Mouse (Mus musculus): ENCODE results near the gene Dcp1b. TPM values are rescaled to one million over a fixed set of nuclear protein-coding genes. Genes with fewer than 3 reads are reported as not detected.

The Dcp1b gene
- polyA plus RNA-seq, 1 experiment from 2014 or later, result 11.5 TPM

DNA sequence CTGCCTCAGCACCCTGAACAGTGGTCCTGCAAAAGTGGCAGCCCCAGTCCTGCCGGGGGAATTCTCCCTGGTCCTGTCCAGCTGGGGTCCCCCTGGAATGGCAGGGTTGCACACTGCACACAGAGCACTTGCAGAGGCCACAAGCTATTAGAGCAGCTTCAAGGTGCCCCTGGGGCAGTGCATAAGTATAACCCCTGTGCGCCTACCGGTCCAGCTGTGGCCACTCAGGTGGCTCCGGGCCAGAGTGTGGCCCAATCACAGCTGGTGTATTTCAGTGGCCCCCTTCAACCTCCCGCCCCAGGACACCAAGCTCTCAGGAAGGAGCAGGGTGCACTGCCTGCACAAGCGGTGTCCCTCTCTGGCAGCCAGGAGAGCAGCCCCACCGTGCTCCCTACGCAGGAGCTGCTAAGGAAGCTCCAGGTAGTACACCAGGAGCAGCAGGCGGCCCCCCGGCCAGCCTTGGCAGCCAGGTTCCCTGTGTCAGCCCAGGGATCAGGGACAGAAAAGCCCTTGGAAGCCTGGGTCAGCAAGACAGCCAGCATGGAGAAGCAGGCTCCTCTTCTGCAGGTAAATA is 40.1 kb downstream of the Dcp1b start:
- no peak overlapping the region for H3K9ac ChIP-seq (replicated peaks; ENCODE audit: low read depth, low read length)
- no peak for ATAC-seq (ENCODE audit: insufficient number of reproducible peaks, insufficient read depth, low FRiP score, low read depth)
- H3K4me1 ChIP-seq (ENCODE audit: control insufficient read depth, insufficient read depth, low read length), result no peaks in the 10 kb centered on the region
- no peak overlapping the region for H3K4me3 ChIP-seq (ENCODE audit: low read depth, low read length)
- no peak overlapping the region for H3K4me2 ChIP-seq (replicated peaks; ENCODE audit: low read depth, low read length)
- no peaks in the 10 kb centered on the region for H3K27me3 ChIP-seq (ENCODE audit: control insufficient read depth, insufficient read depth, low read length)
- no peak overlapping the region for H3K27ac ChIP-seq (ENCODE audit: low read length)
- no peaks in the 10 kb centered on the region for H3K9me3 ChIP-seq (ENCODE audit: control insufficient read depth, low read depth, low read length)
- WGBS, result 79% methylated on average over 10 of the region's 10 CpGs
- 0 out of 2 replicates have a peak, but pooled peaks cover 5% of the 10 kb centered on the region for H3K36me3 ChIP-seq (ENCODE audit: control insufficient read depth, insufficient read depth, low read length)

DNA sequence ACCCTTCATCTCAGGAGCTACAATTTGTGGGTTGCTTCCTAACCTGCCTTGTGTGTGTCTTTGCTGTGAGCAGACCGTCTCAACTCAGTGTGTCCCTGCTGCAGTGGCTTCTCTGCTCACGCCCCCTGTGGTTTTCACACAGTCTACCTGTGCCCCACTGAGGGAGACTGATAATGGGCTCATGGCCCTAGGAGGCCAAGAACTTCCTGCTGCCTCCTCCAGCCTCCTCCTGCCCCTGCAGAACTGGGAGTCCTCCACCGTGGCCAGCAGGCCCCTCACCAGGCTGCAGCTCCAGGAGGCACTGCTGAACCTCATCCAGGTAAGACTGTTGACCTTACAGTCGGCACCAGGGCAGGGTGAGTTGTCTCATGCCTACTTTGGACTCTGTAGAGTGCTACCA is 42.6 kb downstream of the Dcp1b start:
- H3K4me3 ChIP-seq (ENCODE audit: low read depth, low read length), result no peak overlapping the region
- H3K9me3 ChIP-seq (ENCODE audit: control insufficient read depth, low read depth, low read length), result no peaks in the 10 kb centered on the region
- H3K27me3 ChIP-seq (ENCODE audit: control insufficient read depth, insufficient read depth, low read length), result no peaks in the 10 kb centered on the region
- no peaks in the 10 kb centered on the region for H3K4me1 ChIP-seq (ENCODE audit: control insufficient read depth, insufficient read depth, low read length)
- H3K27ac ChIP-seq (ENCODE audit: low read length), result no peak overlapping the region
- 61% methylated on average over 4 of the region's 4 CpGs for WGBS
- no peak overlapping the region for H3K9ac ChIP-seq (replicated peaks; ENCODE audit: low read depth, low read length)
- H3K4me2 ChIP-seq (replicated peaks; ENCODE audit: low read depth, low read length), result no peak overlapping the region
- peaks cover 5% of the 10 kb centered on the region; the same call in 1 of the 2 replicates for H3K36me3 ChIP-seq (ENCODE audit: control insufficient read depth, insufficient read depth, low read length)
- no peak for ATAC-seq (ENCODE audit: insufficient number of reproducible peaks, insufficient read depth, low FRiP score, low read depth)

DNA sequence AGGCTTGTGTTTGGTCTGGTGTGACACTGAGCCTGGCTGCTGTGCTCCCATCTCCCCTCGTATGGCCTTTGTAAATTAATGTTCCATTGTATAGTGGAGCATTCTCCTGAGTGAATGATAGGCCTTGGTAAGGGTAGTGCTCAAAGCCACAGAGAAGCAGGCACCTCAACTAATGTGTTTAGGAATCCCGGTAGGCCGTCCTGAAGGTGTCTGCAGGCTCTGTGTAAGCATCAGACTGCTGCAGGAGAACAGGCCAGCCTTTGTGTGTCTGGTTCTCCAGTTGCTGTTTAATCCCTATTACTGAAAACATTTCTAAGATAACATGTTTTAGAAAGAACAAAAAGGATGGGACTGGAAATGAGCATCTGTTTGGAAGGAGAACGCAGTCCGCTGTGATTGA is 43.5 kb downstream of the Dcp1b start:
- Histone ChIP-seq H3K9ac (replicated peaks; ENCODE audit: low read depth, low read length) (no peak overlapping the region), H3K9me3 (ENCODE audit: control insufficient read depth, low read depth, low read length) (no peaks in the 10 kb centered on the region), H3K4me1 (ENCODE audit: control insufficient read depth, insufficient read depth, low read length) (no peaks in the 10 kb centered on the region), H3K36me3 (ENCODE audit: control insufficient read depth, insufficient read depth, low read length) (peaks cover 5% of the 10 kb centered on the region; the same call in 1 of the 2 replicates), H3K4me2 (replicated peaks; ENCODE audit: low read depth, low read length) (no peak overlapping the region), H3K27me3 (ENCODE audit: control insufficient read depth, insufficient read depth, low read length) (no peaks in the 10 kb centered on the region), H3K4me3 (ENCODE audit: low read depth, low read length) (no peak overlapping the region), H3K27ac (ENCODE audit: low read length) (no peak overlapping the region)
- whole genome bisulfite sequencing, result 82% methylated on average over 5 of the region's 5 CpGs
- no peak for ATAC-seq (ENCODE audit: insufficient number of reproducible peaks, insufficient read depth, low FRiP score, low read depth)

DNA sequence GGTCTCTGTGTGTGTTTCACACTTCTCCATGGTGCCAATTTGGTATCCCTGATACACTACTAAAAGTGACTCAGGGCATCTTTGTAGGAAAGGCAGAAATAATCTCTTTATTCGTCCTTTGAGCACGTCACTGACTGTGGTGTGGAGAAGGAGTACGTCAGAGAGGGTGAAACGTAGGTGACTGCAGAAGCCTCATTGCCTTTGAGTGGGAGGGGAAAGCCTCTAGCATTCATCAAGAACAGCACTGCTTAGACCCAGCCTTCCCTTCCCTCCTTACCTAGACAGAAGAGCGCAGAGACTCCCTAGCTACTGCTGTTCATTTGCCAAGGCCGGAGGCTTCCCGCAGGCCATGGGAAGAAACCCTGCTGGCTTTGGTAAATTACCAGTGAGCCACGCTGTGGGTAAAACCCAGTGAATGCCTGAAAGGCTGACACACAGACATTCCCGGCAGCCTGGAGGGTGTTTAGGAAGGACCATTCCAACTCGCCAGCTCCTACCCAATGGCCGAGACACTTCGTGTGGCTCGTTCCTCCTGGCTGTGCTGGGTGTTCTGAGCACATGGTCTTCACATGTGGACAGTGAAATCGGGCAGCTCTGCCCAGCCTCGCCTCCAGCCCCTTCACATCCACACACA is 44.3 kb downstream of the Dcp1b start:
- ATAC-seq (ENCODE audit: insufficient number of reproducible peaks, insufficient read depth, low FRiP score, low read depth), result no peak
- Histone ChIP-seq H3K9me3 (ENCODE audit: control insufficient read depth, low read depth, low read length) (no peaks in the 10 kb centered on the region), H3K9ac (replicated peaks; ENCODE audit: low read depth, low read length) (no peak overlapping the region), H3K4me2 (replicated peaks; ENCODE audit: low read depth, low read length) (no peak overlapping the region), H3K4me1 (ENCODE audit: control insufficient read depth, insufficient read depth, low read length) (no peaks in the 10 kb centered on the region), H3K4me3 (ENCODE audit: low read depth, low read length) (no peak overlapping the region), H3K36me3 (ENCODE audit: control insufficient read depth, insufficient read depth, low read length) (peaks cover 2% of the 10 kb centered on the region; the same call in 1 of the 2 replicates), H3K27ac (ENCODE audit: low read length) (no peak overlapping the region), H3K27me3 (ENCODE audit: control insufficient read depth, insufficient read depth, low read length) (no peaks in the 10 kb centered on the region)
- WGBS, result 84% methylated on average over 15 of the region's 15 CpGs

DNA sequence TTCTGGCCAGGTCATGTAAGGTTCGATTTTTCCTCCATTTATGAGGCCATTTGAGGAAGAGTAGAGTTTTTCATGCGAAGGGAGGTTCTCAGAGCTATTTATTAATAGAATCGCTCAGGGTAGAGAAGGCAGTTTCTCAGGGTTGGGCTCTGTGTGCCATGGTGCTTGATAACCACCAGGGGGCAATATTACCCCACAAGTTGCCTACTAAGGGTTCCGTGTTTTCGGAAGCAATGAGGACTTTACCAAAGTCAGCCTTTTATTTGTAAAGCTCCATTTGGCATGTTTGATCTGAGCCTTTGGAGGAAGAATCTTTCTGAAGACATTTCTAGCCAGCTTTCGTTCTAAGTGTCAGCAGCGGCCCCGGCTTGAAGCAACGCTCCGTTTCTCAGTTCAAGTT is 45.2 kb downstream of the Dcp1b start:
- Histone ChIP-seq H3K36me3 (ENCODE audit: control insufficient read depth, insufficient read depth, low read length) (no peaks in the 10 kb centered on the region; the same call in 1 of the 2 replicates), H3K4me3 (ENCODE audit: low read depth, low read length) (no peak overlapping the region), H3K9ac (replicated peaks; ENCODE audit: low read depth, low read length) (no peak overlapping the region), H3K27me3 (ENCODE audit: control insufficient read depth, insufficient read depth, low read length) (no peaks in the 10 kb centered on the region), H3K9me3 (ENCODE audit: control insufficient read depth, low read depth, low read length) (no peaks in the 10 kb centered on the region), H3K4me2 (replicated peaks; ENCODE audit: low read depth, low read length) (no peak overlapping the region), H3K4me1 (ENCODE audit: control insufficient read depth, insufficient read depth, low read length) (no peaks in the 10 kb centered on the region), H3K27ac (ENCODE audit: low read length) (no peak overlapping the region)
- 52% methylated on average over 10 of the region's 10 CpGs for WGBS
- ATAC-seq (ENCODE audit: insufficient number of reproducible peaks, insufficient read depth, low FRiP score, low read depth), result peak; percentile 61; the same call in 1 of the 2 replicates

DNA sequence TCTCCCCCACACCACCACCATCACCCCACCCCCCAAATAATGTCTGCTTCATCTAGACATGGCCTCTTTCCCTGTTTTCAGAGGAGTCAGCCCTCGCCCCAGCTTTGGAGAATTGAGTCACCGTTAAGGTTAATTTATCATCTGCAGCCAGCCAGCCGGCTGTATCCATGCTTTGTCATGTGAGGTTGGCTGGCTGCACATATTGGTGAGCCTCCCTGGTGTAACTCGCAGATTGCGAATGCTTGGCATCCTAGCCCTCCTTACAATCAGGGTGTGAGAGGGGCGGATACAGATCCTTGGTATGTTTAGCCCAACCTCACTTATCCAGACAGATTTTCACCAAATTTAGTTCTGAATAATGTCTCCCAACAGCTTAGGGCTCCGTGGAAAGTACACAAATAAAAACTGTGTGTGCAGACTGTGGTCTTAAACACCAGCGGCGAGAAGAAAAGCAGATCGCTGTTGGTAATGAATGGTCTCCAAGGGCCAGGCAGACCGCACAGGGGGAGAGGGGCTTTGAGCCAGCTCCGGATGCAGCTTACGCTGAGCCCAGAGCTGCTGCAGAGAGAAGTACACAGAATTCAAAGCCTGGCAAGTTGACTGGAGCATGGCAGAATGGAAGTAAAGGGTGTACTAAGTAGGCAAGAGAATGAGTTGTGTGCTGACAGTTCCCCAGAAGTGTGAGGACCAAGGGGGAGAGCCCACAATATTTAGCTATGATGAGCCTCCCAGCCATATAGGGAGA is 49.6 kb downstream of the Dcp1b start:
- no peak for ATAC-seq (ENCODE audit: insufficient number of reproducible peaks, insufficient read depth, low FRiP score, low read depth)
- Histone ChIP-seq H3K9ac (replicated peaks; ENCODE audit: low read depth, low read length) (no peak overlapping the region), H3K27me3 (ENCODE audit: control insufficient read depth, insufficient read depth, low read length) (no peaks in the 10 kb centered on the region), H3K36me3 (ENCODE audit: control insufficient read depth, insufficient read depth, low read length) (no peaks in the 10 kb centered on the region; the same call in 1 of the 2 replicates), H3K27ac (ENCODE audit: low read length) (no peak overlapping the region; the same call in 1 of the 2 replicates), H3K4me1 (ENCODE audit: control insufficient read depth, insufficient read depth, low read length) (no peaks in the 10 kb centered on the region), H3K4me3 (ENCODE audit: low read depth, low read length) (no peak overlapping the region), H3K4me2 (replicated peaks; ENCODE audit: low read depth, low read length) (no peak overlapping the region), H3K9me3 (ENCODE audit: control insufficient read depth, low read depth, low read length) (no peaks in the 10 kb centered on the region)
- 52% methylated on average over 13 of the region's 13 CpGs for WGBS

DNA sequence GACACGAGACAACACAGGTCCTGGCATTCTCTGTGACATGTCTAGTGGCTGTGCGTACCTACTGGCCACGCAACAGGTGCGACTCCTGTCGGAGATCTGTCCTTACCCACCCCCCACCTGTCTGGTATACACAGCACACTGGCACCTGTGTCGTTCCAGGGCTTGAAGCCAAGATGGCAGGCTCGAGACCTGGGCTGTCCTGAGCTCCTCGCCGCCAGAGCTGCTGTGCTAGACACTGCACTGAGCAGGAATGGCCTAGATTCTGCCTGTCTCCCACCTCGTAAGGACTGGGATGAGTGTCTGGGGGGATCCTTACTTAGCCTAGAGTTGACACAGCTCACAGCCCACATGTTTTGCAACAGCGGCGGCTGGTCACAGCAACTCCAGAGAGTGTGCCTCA is 50.2 kb downstream of the Dcp1b start:
- Histone ChIP-seq H3K9ac (replicated peaks; ENCODE audit: low read depth, low read length) (no peak overlapping the region), H3K4me2 (replicated peaks; ENCODE audit: low read depth, low read length) (no peak overlapping the region), H3K27me3 (ENCODE audit: control insufficient read depth, insufficient read depth, low read length) (no peaks in the 10 kb centered on the region), H3K36me3 (ENCODE audit: control insufficient read depth, insufficient read depth, low read length) (no peaks in the 10 kb centered on the region; the same call in 1 of the 2 replicates), H3K4me1 (ENCODE audit: control insufficient read depth, insufficient read depth, low read length) (no peaks in the 10 kb centered on the region), H3K27ac (ENCODE audit: low read length) (no peak overlapping the region), H3K4me3 (ENCODE audit: low read depth, low read length) (no peak overlapping the region), H3K9me3 (ENCODE audit: control insufficient read depth, low read depth, low read length) (no peaks in the 10 kb centered on the region)
- no peak for ATAC-seq (ENCODE audit: insufficient number of reproducible peaks, insufficient read depth, low FRiP score, low read depth)
- 81% methylated on average over 12 of the region's 12 CpGs for WGBS

DNA sequence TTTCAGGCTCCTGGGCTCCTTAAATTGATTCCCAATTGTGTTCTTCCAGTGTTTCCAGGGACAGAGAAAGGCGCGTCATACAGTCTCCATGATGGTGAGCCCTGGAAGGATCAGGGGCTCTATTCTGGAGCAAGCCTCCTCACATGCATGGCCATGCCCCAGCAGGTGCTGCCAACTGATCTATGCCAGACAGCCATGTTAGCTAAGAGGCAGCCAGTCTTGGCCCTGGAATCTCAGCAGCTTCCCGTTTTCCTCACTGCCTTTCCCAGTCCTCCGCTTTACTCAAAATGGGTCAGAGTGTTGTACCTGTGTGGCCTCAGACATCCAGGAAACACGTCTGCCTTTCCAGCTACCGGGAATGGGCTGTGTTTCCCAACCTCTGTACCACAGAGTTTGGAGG is 50.7 kb downstream of the Dcp1b start:
- no peaks in the 10 kb centered on the region; the same call in 1 of the 2 replicates for H3K36me3 ChIP-seq (ENCODE audit: control insufficient read depth, insufficient read depth, low read length)
- H3K9me3 ChIP-seq (ENCODE audit: control insufficient read depth, low read depth, low read length), result no peaks in the 10 kb centered on the region
- no peak overlapping the region for H3K4me2 ChIP-seq (replicated peaks; ENCODE audit: low read depth, low read length)
- H3K27me3 ChIP-seq (ENCODE audit: control insufficient read depth, insufficient read depth, low read length), result no peaks in the 10 kb centered on the region
- no peak overlapping the region for H3K27ac ChIP-seq (ENCODE audit: low read length)
- H3K9ac ChIP-seq (replicated peaks; ENCODE audit: low read depth, low read length), result no peak overlapping the region
- H3K4me1 ChIP-seq (ENCODE audit: control insufficient read depth, insufficient read depth, low read length), result no peaks in the 10 kb centered on the region
- WGBS, result 91% methylated on average over 6 of the region's 6 CpGs
- H3K4me3 ChIP-seq (ENCODE audit: low read depth, low read length), result no peak overlapping the region
- ATAC-seq (ENCODE audit: insufficient number of reproducible peaks, insufficient read depth, low FRiP score, low read depth), result no peak
